Mouse (Mus musculus) midbrain, embryonic 10.5 days (tissue): ENCODE measurements around the gene Cd177. TPM values are rescaled to one million over a fixed set of nuclear protein-coding genes. Genes with fewer than 3 reads are reported as not detected.
A peak's percentile ranks its signal among the peaks of the same experiment; 100 is the strongest.
"Not testable (repeated sequence)": the region's sequence is repeated elsewhere in the genome, so short reads cannot be mapped to it uniquely, and the experiment has no call there.

Experiments used
- DNase-seq: peaks from one replicate; pipeline ENCODE4 v3.0.0-alpha.2; 2017; ENCODE audit warnings: low spot score
- H3K27ac ChIP-seq: fragments of 300-500 bp; sonication (generic); replicated peaks from 2 replicates; pipeline ENCODE4 v1.5.1; 2016; ENCODE audit warnings: mild to moderate bottlenecking
- H3K27me3 ChIP-seq: fragments of 300-500 bp; sonication (generic); 2 replicates; pipeline ENCODE4 v1.6.1; 2016; ENCODE audit warnings: low read depth, mild to moderate bottlenecking; ENCODE audit not compliant: poor library complexity, severe bottlenecking
- H3K36me3 ChIP-seq: fragments of 300-500 bp; sonication (generic); 2 replicates; pipeline ENCODE4 v1.6.1; 2016; ENCODE audit warnings: mild to moderate bottlenecking, moderate library complexity
- H3K4me1 ChIP-seq: fragments of 300-500 bp; sonication (generic); 2 replicates; pipeline ENCODE4 v1.6.1; 2016
- H3K4me3 ChIP-seq: fragments of 300-500 bp; sonication (generic); 2 replicates; pipeline ENCODE4 v1.5.1; 2016; ENCODE audit warnings: mild to moderate bottlenecking, moderate library complexity
- H3K9me3 ChIP-seq: fragments of 300-500 bp; sonication (generic); replicated peaks from 2 replicates; pipeline ENCODE4 v1.6.1; 2016; ENCODE audit warnings: mild to moderate bottlenecking
- WGBS: fragments of 180-500 bp; shearing (Covaris S2); methylation state at CpG from one replicate; pipeline ENCODE4 v1.1.7; 2016; 5-methylcytosine and 5-hydroxymethylcytosine counted together
- polyA plus RNA-seq: library from polyadenylated mRNA; unstranded; fragments of >200 nt; fragmentation: Nextera tagmentation; extraction: Ambion mirVana; gene quantifications from 2 replicates; pipeline ENCODE4 v1.2.1, GENCODE M21; 2016

Cd177 gene
- polyA plus RNA-seq, 1 experiment from 2014 or later: not detected

DNA sequence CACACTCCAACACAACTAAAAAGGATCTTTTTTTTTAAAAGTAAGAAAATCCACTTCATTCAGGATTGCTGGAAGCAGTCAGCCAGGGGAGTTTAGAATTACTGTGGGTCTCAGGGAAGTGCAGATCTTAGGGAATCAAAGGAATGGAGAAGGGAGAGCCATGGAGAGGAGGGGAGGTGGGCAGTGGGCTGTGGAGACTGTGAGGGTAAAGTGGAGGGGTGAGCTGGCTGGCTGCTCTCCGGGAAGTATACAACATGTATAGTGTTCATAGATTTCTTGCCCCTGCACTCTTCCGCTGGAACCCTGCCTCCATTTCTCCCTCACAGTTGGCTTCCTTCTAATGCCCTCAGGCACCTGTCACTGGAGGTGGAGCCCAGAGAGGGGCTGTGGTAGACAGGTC, 8.5 kb downstream of the Cd177 start:
- Histone ChIP-seq H3K27me3 (no peaks in the 10 kb centered on the region), H3K4me3 (no peak overlapping the region), H3K4me1 (0 out of 2 replicates have a peak, but pooled peaks cover 3% of the 10 kb centered on the region), H3K36me3 (no peaks in the 10 kb centered on the region), H3K27ac (no peak overlapping the region), H3K9me3 (no peaks in the 10 kb centered on the region)
- no peak for DNase-seq
- WGBS: 86% methylated on average over 2 of the region's 2 CpGs

DNA sequence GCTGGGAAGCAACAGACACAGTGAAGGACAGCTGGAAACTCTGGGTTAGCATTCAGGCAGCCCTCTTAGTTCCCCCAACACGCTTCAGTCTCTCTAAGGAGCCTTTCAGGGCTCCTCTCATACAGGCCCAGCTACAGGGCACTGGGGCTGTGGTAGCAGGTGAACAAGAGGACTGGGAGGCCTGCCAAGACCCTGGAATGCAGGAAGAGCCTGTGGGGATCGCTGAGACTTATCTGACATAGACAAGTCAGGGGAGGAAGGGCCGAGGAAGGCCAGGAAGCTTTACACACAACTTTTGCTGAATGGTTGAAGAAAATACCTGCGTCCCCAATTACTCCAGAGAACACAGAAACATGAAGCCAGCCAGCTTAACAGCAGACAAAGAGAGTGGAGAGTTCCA, 9.4 kb downstream of the Cd177 start:
- H3K4me3 ChIP-seq: no peak overlapping the region
- H3K9me3 ChIP-seq: no peaks in the 10 kb centered on the region
- H3K27ac ChIP-seq: 0 out of 2 replicates have a peak overlapping the region, but pooled peaks have one; percentile 24
- WGBS: 56% methylated on average over 4 of the region's 4 CpGs
- no peaks in the 10 kb centered on the region for H3K27me3 ChIP-seq
- no peak for DNase-seq
- H3K4me1 ChIP-seq: 0 out of 2 replicates have a peak, but pooled peaks cover 3% of the 10 kb centered on the region
- H3K36me3 ChIP-seq: no peaks in the 10 kb centered on the region

DNA sequence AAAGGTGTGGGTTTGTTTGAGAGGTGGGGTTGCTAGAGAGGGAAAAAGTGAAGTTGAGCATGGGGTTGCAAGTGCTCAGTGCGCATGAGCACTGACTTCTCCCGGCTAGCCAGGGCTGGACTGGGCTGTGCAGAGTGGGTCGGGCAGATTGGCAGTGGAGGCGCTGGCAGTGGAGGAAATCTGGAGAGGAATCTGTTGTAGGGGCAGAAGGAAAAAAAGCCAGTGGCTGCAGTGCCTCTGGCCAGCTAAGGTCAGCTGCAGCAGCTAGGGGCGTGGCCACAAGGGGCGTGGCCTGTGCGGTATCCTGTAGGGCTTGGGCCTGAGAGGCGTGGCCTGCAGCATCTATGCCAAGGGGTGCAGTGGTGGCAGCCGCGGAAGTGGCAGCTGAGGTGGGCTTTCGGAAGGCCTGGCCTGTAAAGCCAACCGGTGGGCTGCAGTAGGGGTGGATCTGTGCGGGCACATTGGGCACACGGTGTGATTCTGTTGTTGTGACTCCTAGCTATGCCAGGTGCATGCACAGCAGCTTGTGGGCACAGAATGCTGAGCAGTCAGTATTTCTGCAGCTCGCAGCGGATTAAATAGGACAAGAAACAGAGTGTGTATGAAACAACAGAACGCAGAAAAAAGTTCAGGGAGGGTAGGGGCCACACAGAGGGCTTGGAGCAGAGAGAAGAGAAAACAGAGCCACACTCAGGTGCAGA, 24.0 kb downstream of the Cd177 start:
- Histone ChIP-seq H3K27me3 (no peaks in the 10 kb centered on the region), H3K9me3 (no peaks in the 10 kb centered on the region), H3K36me3 (no peaks in the 10 kb centered on the region), H3K27ac (no peak overlapping the region), H3K4me1 (peaks cover 10% of the 10 kb centered on the region), H3K4me3 (peak overlapping the region; percentile 33)
- DNase-seq: peak; percentile 59
- WGBS: 16% methylated on average over 17 of the region's 17 CpGs

DNA sequence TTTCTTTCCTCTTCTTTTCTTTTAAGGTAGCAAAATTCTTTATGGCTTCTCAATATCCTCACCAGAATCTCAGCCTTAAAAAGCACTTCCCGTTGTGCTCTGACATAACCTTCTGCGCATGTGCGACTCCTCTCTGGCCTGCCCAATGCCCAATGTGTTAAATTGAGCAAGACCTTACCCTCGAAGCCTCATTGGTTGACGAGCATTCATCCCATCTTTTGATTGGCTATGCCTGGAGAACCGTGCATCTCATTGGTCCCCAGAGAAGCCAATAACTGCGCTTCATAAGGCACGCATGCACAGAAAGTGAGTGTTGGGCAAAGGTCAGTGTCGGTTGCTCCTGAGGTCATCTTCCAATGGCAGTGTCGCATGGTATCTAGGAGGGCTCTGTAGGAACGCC, 33.3 kb downstream of the Cd177 start, which contains the start of gene Gm4763:
Gene Gm4763, minus strand, starts transcription at position 101 of the 400 bp plus-strand sequence.
- H3K27ac ChIP-seq: not testable (repeated sequence)
- 91% methylated on average over 11 of the region's 11 CpGs for WGBS

DNA sequence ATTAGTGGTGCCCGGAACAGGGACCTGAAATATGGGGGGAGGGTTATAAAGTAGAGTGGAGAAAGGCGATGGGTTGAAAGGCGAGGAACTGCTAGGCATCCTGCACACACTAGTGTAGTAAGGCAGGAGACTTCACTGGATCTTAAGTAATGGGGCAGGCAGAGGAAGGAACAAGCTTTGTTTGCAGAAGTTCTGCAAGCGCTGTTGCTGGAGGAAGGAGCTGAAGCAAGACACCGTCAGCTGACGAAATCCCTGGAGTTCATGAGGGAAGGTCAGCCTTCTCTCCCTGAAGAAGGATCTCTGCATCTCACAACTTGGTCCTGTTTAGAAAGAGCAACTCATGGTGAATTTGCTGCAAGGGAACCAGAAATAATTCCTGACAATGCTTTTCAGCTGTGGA, 45.1 kb downstream of the Cd177 start:
- Histone ChIP-seq H3K27ac (no peak overlapping the region), H3K4me3 (no peak overlapping the region), H3K9me3 (no peaks in the 10 kb centered on the region), H3K27me3 (no peaks in the 10 kb centered on the region), H3K4me1 (peaks cover 8% of the 10 kb centered on the region), H3K36me3 (no peaks in the 10 kb centered on the region)
- no peak for DNase-seq
- 85% methylated on average over 6 of the region's 6 CpGs for WGBS

More for the DNA sequence above, 33.3 kb downstream of the Cd177 start, which contains the start of gene Gm4763:
- not testable (repeated sequence) for H3K36me3 ChIP-seq, H3K27me3 ChIP-seq, H3K4me3 ChIP-seq, H3K9me3 ChIP-seq, DNase-seq, H3K4me1 ChIP-seq

DNA sequence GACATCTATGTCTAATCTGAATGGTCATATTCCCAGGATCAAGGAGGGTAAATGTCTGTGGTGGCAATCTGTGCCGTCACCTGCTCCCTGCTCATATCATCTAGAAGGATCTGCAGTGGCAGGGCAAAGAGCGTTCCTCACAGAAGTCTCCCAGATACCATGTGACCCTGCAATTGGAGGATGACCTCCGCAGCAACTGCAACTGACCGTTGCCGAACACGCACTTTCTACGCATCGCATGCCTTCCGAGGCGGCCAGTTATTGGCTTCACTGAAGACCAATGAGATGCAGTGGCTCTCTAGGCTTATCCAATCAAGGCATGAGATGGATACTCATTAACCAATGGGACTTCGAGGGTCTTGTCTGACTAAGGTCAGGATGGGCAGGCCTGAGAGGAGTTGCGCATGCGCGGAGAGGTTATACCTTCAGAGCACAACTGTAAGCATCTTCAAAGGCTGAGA, 51.2 kb downstream of the Cd177 start, which contains the start of gene BC049730:
Gene BC049730, plus strand, starts transcription at position 411 of the 461 bp plus-strand sequence.
- H3K36me3 ChIP-seq: no peaks in the 10 kb centered on the region
- H3K4me3 ChIP-seq: no peak within 1 kb of the TSS
- DNase-seq: no peak
- no peak within 1 kb of the TSS for H3K27ac ChIP-seq
- no peaks in the 10 kb centered on the region for H3K27me3 ChIP-seq
- no peaks in the 10 kb centered on the region for H3K4me1 ChIP-seq
- H3K9me3 ChIP-seq: no peaks in the 10 kb centered on the region
- WGBS: 93% methylated on average over 14 of the region's 14 CpGs

DNA sequence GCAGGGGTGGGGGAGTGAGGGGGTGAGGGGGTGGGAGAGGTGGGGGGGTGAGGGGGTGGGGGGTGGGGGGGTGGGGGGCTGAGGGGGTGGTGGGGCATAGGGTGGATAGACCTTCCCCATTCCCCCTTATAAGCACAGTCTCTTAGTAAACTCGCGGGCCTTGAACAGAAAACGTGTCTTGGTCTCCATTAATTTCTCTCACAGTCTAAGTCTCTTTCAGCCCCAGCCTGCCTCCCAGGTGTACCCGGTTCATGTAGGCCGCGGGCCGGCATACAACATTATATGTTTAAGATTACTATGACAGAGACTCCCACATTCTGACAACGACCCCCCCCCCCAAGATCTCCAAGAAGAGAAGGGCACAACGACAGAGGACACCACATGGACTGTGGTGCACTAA, 57.3 kb downstream of the Cd177 start:
- H3K36me3 ChIP-seq, H3K4me3 ChIP-seq, DNase-seq, H3K27ac ChIP-seq, H3K9me3 ChIP-seq, H3K4me1 ChIP-seq, H3K27me3 ChIP-seq: not testable (repeated sequence)
- 83% methylated on average over 9 of the region's 9 CpGs for WGBS

DNA sequence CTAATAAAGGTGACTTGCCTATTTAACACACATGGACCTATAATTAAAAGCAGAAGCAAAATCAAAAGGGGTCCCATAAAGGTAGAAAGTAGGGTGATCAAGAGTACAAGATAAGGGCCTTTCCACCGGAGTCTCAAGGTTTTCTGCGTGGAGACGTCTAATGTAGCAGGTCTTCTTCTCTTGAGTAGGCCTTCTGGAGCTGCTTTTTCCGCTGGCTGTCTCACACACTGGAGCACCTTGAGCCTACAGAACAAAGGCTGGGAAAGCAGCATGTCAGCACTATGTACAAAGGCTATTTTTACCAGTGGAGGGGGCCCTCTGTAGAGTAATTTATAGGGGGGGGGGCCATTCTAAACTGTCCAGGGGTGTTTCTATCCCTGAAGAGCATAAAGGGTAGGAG, 62.2 kb downstream of the Cd177 start:
- 97% methylated on average over 4 of the region's 4 CpGs for WGBS

More for the DNA sequence above, 62.2 kb downstream of the Cd177 start:
- not testable (repeated sequence) for H3K4me1 ChIP-seq, H3K4me3 ChIP-seq, H3K9me3 ChIP-seq, H3K27me3 ChIP-seq, H3K36me3 ChIP-seq, DNase-seq, H3K27ac ChIP-seq

Other genes starting within 250 kb of the Cd177 start
- 0.64 and 0.99 TPM in 2 replicates for gene AC161166.1, start 247.9 kb downstream of the Cd177 start, polyA plus RNA-seq
- gene Irgq, start 229.6 kb downstream of the Cd177 start, polyA plus RNA-seq: 8.4 and 12.5 TPM in 2 replicates
- 0.14 TPM in 1 of 2 replicates, not detected in the other for gene Pinlyp, start 214.2 kb downstream of the Cd177 start, polyA plus RNA-seq
- 149 and 160 TPM in 2 replicates for gene Xrcc1, start 214.0 kb downstream of the Cd177 start, polyA plus RNA-seq
- gene Ethe1, start 172.8 kb downstream of the Cd177 start, polyA plus RNA-seq: 22.8 and 24.1 TPM in 2 replicates
- gene Zfp575, start 172.7 kb downstream of the Cd177 start, polyA plus RNA-seq: 1.4 and 2.1 TPM in 2 replicates
- gene Phldb3, start 149.5 kb downstream of the Cd177 start, polyA plus RNA-seq: 0.05 TPM in 1 of 2 replicates, not detected in the other
- gene Lypd3, start 123.8 kb downstream of the Cd177 start, polyA plus RNA-seq: 0.32 and 0.36 TPM in 2 replicates
- gene Tex101, start 83.6 kb downstream of the Cd177 start, polyA plus RNA-seq: not detected in 2 replicates
- gene BC049730, start 51.1 kb downstream of the Cd177 start, polyA plus RNA-seq: not detected in 2 replicates
- gene Gm4763, start 33.4 kb downstream of the Cd177 start, polyA plus RNA-seq: not detected in 2 replicates
- gene Ceacam10, start 16.9 kb upstream of the Cd177 start, polyA plus RNA-seq: not detected in 2 replicates
- 15.7 and 17.2 TPM in 2 replicates for gene Gm9844, start 101.9 kb upstream of the Cd177 start, polyA plus RNA-seq
- gene Lypd4, start 109.6 kb upstream of the Cd177 start, polyA plus RNA-seq: not detected in 2 replicates
- 0.14 TPM in 1 of 2 replicates, not detected in the other for gene Dmrtc2, start 109.7 kb upstream of the Cd177 start, polyA plus RNA-seq
- gene Rps19, start 124.1 kb upstream of the Cd177 start, polyA plus RNA-seq: 1,942 and 2,205 TPM in 2 replicates
- gene Cd79a, start 137.1 kb upstream of the Cd177 start, polyA plus RNA-seq: 0.15 and 0.23 TPM in 2 replicates
- 60.4 and 62.5 TPM in 2 replicates for gene Arhgef1, start 142.6 kb upstream of the Cd177 start, polyA plus RNA-seq
- gene Gm4881, start 184.2 kb upstream of the Cd177 start, polyA plus RNA-seq: 0.63 and 0.81 TPM in 2 replicates
- gene Rabac1, start 212.4 kb upstream of the Cd177 start, polyA plus RNA-seq: 89.0 and 109 TPM in 2 replicates
- gene Atp1a3, start 245.6 kb upstream of the Cd177 start, polyA plus RNA-seq: 11.1 and 27.0 TPM in 2 replicates